Mouse (Mus musculus): ENCODE results near the gene Cntn3. TPM values are rescaled to one million over a fixed set of nuclear protein-coding genes. Genes with fewer than 3 reads are reported as not detected.

The Cntn3 gene
- total RNA-seq, 2 experiments from 2014 or later, result 22.5 to 29.3 TPM

DNA sequence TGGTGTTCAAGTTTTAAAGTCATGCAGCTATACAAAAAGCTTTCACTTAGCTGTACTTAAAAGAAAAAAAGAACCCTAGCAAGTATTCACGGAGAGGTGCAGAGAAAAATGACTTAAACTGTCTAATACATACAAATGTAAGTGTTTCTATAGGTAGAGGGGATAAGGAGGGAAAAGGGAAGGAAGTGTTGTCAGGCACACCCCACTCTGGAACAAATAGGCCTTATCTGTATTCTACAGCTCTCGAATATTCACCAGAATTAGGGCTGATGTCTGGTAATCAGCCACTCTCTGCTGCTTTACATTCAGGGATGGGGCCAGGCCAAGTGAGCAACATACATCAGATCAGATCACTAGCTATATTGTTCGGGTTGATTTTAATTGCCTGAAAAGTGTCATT is 16.4 kb downstream of the Cntn3 start:
- H3K27ac ChIP-seq, result peak overlapping the region; percentile 65
- no peak for DNase-seq (ENCODE audit: extremely low spot score in 1 of 2, low spot score in 2 of 2)
- H3K4me3 ChIP-seq, result no peak overlapping the region
- intact Hi-C loops (cut with DNase I), result no loop called here
- no peak for TF ChIP-seq CTCF (IDR thresholded peaks at IDR 0.05)

DNA sequence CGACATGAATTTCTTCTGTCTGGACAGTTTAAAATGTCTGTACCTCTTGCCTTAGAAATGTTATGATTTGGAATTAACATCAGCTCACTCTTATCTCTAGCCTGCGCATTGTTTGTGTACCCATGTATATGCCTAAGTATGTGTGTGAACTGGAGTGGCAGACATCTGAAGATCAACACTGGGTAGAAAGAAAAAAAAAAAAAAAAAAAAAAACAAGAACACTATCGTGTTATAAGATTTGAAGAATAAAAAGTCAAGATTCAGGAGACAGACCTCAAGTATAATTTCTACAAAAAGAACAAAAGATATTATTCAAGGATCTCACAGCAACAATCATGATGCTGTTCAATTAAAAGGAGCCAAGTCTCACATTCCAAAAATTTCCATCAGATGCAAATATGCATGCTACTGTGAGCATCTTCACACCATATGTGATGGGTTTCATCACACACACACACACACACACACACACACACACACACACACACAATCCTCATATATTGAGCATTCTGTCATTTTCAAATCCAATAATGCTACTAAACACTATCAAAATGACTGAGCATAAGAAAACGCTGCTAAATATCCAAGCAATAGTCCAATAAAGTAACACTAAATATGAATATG is 17.0 kb downstream of the Cntn3 start:
- intact Hi-C loops (cut with DNase I), result no loop called here
- TF ChIP-seq CTCF (IDR thresholded peaks at IDR 0.05), result no peak
- Histone ChIP-seq H3K4me3 (no peak overlapping the region), H3K27ac (no peak overlapping the region)
- DNase-seq (ENCODE audit: extremely low spot score in 1 of 2, low spot score in 2 of 2), result no peak

DNA sequence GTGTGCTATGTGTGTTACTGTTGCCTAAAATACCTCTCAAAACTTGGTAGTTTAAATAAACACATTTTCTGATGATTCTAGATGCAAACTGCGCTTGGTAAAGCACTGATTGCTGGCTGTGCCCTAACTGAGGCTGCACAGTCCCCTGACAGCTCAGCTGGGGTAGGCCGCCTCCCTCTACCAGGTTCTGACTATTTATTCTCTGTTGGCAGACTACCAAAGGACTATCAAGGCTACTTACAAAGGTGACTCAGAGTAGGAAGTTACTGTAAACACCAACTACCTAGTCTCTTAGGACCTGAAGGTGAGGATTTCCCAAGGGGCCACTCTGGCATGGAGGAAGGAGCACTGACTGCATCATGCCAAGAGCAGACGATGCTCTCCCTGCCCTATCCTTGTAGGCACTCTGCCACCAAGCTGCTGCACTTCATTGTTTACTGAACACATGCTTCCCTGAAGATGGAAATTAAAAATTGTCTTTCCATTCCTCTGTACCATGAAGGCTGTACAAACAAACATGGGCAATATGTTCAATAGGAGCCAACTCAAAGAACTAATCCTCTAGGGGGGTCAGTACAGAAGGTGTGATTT is 17.7 kb downstream of the Cntn3 start:
- no peak for DNase-seq (ENCODE audit: extremely low spot score in 1 of 2, low spot score in 2 of 2)
- Histone ChIP-seq H3K27ac (no peak overlapping the region), H3K4me3 (no peak overlapping the region)
- intact Hi-C loops (cut with DNase I), result no loop called here
- TF ChIP-seq CTCF (IDR thresholded peaks at IDR 0.05), result no peak

- no peak for DNase-seq (ENCODE audit: extremely low spot score in 1 of 2, low spot score in 2 of 2)
Observed at GRCm38 (mm10) chr6:102541633-102542412, 31.1 kb downstream of the Cntn3 start.

GRCm38 (mm10) chr6:102535599-102535998 is 37.3 kb downstream of the Cntn3 start:
- TF ChIP-seq CTCF (IDR thresholded peaks at IDR 0.05), result no peak
- intact Hi-C loops (cut with DNase I), result no loop called here
- Histone ChIP-seq H3K27ac (no peak overlapping the region), H3K4me3 (no peak overlapping the region)
- no peak for DNase-seq (ENCODE audit: extremely low spot score in 1 of 2, low spot score in 2 of 2)

More at GRCm38 (mm10) chr6:102541633-102542412, 31.1 kb downstream of the Cntn3 start:
- TF ChIP-seq CTCF (IDR thresholded peaks at IDR 0.05), result no peak
- intact Hi-C loops (cut with DNase I), result no loop called here
- Histone ChIP-seq H3K27ac (no peak overlapping the region), H3K4me3 (no peak overlapping the region)

DNA sequence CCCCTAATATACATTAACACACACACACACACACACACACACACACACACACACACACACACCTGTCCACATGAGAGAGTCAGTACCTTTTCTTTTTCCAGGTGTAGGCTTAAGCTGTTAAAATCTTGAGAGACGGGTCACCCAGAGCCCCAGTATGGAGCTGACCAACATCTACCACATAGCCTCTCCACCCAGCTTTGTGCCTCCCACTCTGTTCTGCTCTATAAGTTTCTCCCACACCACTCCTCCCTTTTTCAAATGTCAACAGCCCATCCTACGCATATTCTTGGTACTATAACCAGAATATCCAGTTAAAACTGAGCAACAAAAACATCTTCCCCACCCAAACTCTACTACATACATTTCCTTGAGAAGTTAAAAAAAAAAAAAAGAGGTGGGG is 49.9 kb downstream of the Cntn3 start:
- DNase-seq (ENCODE audit: extremely low spot score in 1 of 2, low spot score in 2 of 2), result no peak
- intact Hi-C loops (cut with DNase I), result no loop called here
- no peak for TF ChIP-seq CTCF (IDR thresholded peaks at IDR 0.05)
- H3K4me3 ChIP-seq, result no peak overlapping the region
- H3K27ac ChIP-seq, result no peak overlapping the region

GRCm38 (mm10) chr6:102520977-102521376 is 51.9 kb downstream of the Cntn3 start:
- no peak for TF ChIP-seq CTCF (IDR thresholded peaks at IDR 0.05)
- Histone ChIP-seq H3K4me3 (no peak overlapping the region), H3K27ac (no peak overlapping the region)
- intact Hi-C loops (cut with DNase I), result no loop called here
- no peak for DNase-seq (ENCODE audit: extremely low spot score in 1 of 2, low spot score in 2 of 2)

GRCm38 (mm10) chr6:102515231-102515630 is 57.7 kb downstream of the Cntn3 start:
- no peak overlapping the region for H3K27ac ChIP-seq
- DNase-seq (ENCODE audit: extremely low spot score in 1 of 2, low spot score in 2 of 2), result no peak
- no peak overlapping the region for H3K4me3 ChIP-seq
- intact Hi-C loops (cut with DNase I), result no loop called here
- no peak for TF ChIP-seq CTCF (IDR thresholded peaks at IDR 0.05)

DNA sequence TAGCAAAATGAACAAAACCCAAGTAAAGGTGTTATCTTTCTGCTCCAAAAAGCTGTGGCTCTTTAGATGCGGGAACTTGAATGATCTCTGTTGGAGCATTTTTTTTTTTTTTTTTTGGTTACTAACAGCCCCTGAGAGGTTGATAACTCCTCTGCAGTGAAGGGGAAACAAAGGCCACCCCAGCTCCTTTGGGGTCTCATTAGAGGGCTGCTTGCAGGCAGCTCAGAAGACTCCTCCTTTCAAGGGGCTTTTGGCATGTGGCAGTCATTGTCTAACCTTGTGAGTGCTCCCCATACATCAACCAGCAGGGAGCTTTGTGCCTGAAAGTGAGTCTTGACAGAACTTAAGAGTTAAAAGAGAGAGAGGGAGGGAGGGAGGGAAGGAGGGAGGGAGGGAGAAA is 60.8 kb downstream of the Cntn3 start:
- Histone ChIP-seq H3K27ac (no peak overlapping the region), H3K4me3 (no peak overlapping the region)
- no peak for TF ChIP-seq CTCF (IDR thresholded peaks at IDR 0.05)
- intact Hi-C loops (cut with DNase I), result no loop called here
- no peak for DNase-seq (ENCODE audit: extremely low spot score in 1 of 2, low spot score in 2 of 2)

DNA sequence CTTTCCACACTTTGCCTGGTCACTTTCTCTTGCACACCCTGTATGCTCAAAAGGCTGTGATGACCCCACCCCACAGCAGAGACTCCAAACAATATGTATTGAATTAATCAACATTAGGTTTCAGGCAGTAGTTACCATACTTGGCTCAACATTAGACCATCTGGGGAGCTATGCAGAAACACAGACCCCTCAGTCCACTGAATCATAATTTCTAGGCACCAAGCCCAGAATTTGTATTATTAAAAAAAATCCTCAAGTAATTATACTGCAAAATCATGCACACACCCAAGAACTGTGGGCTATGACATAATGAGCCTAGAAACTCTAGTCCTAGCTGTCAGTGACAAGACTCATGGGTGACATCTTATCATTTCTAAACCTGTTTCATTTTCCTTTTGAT is 87.4 kb downstream of the Cntn3 start:
- intact Hi-C loops (cut with DNase I), result no loop called here
- Histone ChIP-seq H3K27ac (no peak overlapping the region), H3K4me3 (no peak overlapping the region)
- no peak for TF ChIP-seq CTCF (IDR thresholded peaks at IDR 0.05)
- no peak for DNase-seq (ENCODE audit: extremely low spot score in 1 of 2, low spot score in 2 of 2)

GRCm38 (mm10) chr6:102478320-102479080 is 94.4 kb downstream of the Cntn3 start:
- Histone ChIP-seq H3K4me3 (no peak overlapping the region), H3K27ac (no peak overlapping the region)
- DNase-seq (ENCODE audit: extremely low spot score in 1 of 2, low spot score in 2 of 2), result no peak
- no peak for TF ChIP-seq CTCF (IDR thresholded peaks at IDR 0.05)
- intact Hi-C loops (cut with DNase I), result no loop called here

- intact Hi-C loops (cut with DNase I), result loop anchor here (5.0 kb wide), 1 partner anchor 124 kb away; no protein-coding TSS in a partner anchor
- no peak overlapping the region for H3K4me3 ChIP-seq
- DNase-seq (ENCODE audit: extremely low spot score in 1 of 2, low spot score in 2 of 2), result no peak
- H3K27ac ChIP-seq, result peak overlapping the region; percentile 84
- TF ChIP-seq CTCF (IDR thresholded peaks at IDR 0.05), result no peak
Observed at GRCm38 (mm10) chr6:102438353-102438752, 134.5 kb downstream of the Cntn3 start.

All from left cerebral cortex, adult 2 months (tissue).